Mouse (Mus musculus) heart, embryonic 13.5 days (tissue): ENCODE measurements around the gene Vmn2r11. TPM values are rescaled to one million over a fixed set of nuclear protein-coding genes. Genes with fewer than 3 reads are reported as not detected.
"Not testable (repeated sequence)": the region's sequence is repeated elsewhere in the genome, so short reads cannot be mapped to it uniquely, and the experiment has no call there.

ENCODE experiments used
- ATAC-seq: fragments of 200-750 bp; cut with Nextera tagmentation; 2 replicates; pipeline ENCODE4 v1.8.0; 2017; ENCODE audit warnings: moderate TSS enrichment; ENCODE audit not compliant: insufficient number of reproducible peaks, low FRiP score, low TSS enrichment; ENCODE audit errors: extremely low read depth
- H3K27ac ChIP-seq: fragments of 300-500 bp; sonication (generic); replicated peaks from 2 replicates; pipeline ENCODE4 v1.5.1; 2015; ENCODE audit warnings: moderate library complexity, mild to moderate bottlenecking, inconsistent platforms
- H3K27me3 ChIP-seq: fragments of 300-500 bp; sonication (generic); replicated peaks from 2 replicates; pipeline ENCODE4 v1.6.1; 2015; ENCODE audit warnings: mild to moderate bottlenecking, inconsistent platforms
- H3K36me3 ChIP-seq: fragments of 300-500 bp; sonication (generic); 2 replicates; pipeline ENCODE4 v1.6.1; 2015; ENCODE audit warnings: mild to moderate bottlenecking, inconsistent platforms
- H3K4me1 ChIP-seq: fragments of 300-500 bp; sonication (generic); 2 replicates; pipeline ENCODE4 v1.6.1; 2015; ENCODE audit warnings: inconsistent platforms
- H3K4me2 ChIP-seq: fragments of 300-500 bp; sonication (generic); 2 replicates; pipeline ENCODE4 v1.6.1; 2015; ENCODE audit warnings: inconsistent platforms, mild to moderate bottlenecking, moderate library complexity
- H3K4me3 ChIP-seq: fragments of 300-500 bp; sonication (generic); 2 replicates; pipeline ENCODE4 v1.5.1; 2015; ENCODE audit warnings: moderate library complexity, mild to moderate bottlenecking, inconsistent platforms
- H3K9ac ChIP-seq: fragments of 300-500 bp; sonication (generic); 2 replicates; pipeline ENCODE4 v1.6.1; 2015; ENCODE audit warnings: inconsistent platforms, mild to moderate bottlenecking, moderate library complexity
- H3K9me3 ChIP-seq: fragments of 300-500 bp; sonication (generic); 2 replicates; pipeline ENCODE4 v1.6.1; 2016; ENCODE audit warnings: inconsistent platforms
- WGBS: fragments of 180-500 bp; shearing (Covaris S2); methylation state at CpG from one replicate; pipeline ENCODE4 v1.1.7; 2015; ENCODE audit warnings: mixed read lengths; 5-methylcytosine and 5-hydroxymethylcytosine counted together
- polyA plus RNA-seq: library from polyadenylated mRNA; unstranded; fragments of >200 nt; fragmentation: Nextera tagmentation; extraction: Ambion mirVana; gene quantifications from 2 replicates; pipeline ENCODE4 v1.2.1, GENCODE M21; 2015

The Vmn2r11 gene
- polyA plus RNA-seq: not detected in 2 replicates

- not testable (repeated sequence) for H3K4me3 ChIP-seq, H3K36me3 ChIP-seq, H3K4me2 ChIP-seq, H3K27ac ChIP-seq, H3K9ac ChIP-seq, ATAC-seq, H3K4me1 ChIP-seq, H3K27me3 ChIP-seq
- 0 out of 2 replicates have a peak, but pooled peaks cover 19% of the 10 kb centered on the region for H3K9me3 ChIP-seq
- 74% methylated on average over 3 of the region's 3 CpGs for WGBS
Observed at GRCm38 (mm10) chr5:109059469-109059868, at the start of gene Vmn2r11. Vmn2r11 (minus strand) TSS chr5:109059569.

- H3K4me1 ChIP-seq, H3K9me3 ChIP-seq, H3K27me3 ChIP-seq, H3K4me3 ChIP-seq, H3K9ac ChIP-seq, H3K36me3 ChIP-seq, H3K4me2 ChIP-seq, ATAC-seq, H3K27ac ChIP-seq: not testable (repeated sequence)
- WGBS: 69% methylated on average over 5 of the region's 5 CpGs
Observed at GRCm38 (mm10) chr5:109097850-109098249, 38.5 kb upstream of the Vmn2r11 start, which contains the start of gene Vmn2r12. Vmn2r12 (minus strand) TSS chr5:109097950.

- not testable (repeated sequence) for H3K4me3 ChIP-seq, H3K27me3 ChIP-seq, H3K27ac ChIP-seq, H3K9ac ChIP-seq, H3K36me3 ChIP-seq, H3K4me1 ChIP-seq, ATAC-seq, H3K9me3 ChIP-seq, H3K4me2 ChIP-seq
- 67% methylated on average over 3 of the region's 3 CpGs for WGBS
Observed at GRCm38 (mm10) chr5:109096482-109096881, 37.1 kb upstream of the Vmn2r11 start.

DNA sequence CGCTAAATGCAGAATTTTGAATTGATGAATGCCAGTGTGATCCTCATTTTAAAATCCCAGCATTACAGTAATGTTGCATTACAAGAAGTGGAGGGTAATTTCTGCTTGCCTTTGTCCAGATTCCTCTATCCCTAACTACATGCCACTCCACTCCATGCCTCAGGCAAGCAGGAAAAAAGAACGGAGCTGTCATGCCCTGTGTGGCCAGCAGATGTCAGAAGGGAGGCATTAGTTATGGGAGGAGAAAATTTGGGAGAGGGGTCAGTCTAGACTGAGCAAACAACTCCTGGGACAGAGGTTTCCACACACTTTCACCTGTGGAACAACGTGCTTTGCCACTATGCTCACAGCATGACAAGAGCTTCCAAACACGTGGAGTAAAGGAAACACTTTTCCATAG, 12.6 kb upstream of the Vmn2r11 start:
- ATAC-seq, H3K9ac ChIP-seq: not testable (repeated sequence)
- WGBS: 29% methylated on average over 4 of the region's 4 CpGs

DNA sequence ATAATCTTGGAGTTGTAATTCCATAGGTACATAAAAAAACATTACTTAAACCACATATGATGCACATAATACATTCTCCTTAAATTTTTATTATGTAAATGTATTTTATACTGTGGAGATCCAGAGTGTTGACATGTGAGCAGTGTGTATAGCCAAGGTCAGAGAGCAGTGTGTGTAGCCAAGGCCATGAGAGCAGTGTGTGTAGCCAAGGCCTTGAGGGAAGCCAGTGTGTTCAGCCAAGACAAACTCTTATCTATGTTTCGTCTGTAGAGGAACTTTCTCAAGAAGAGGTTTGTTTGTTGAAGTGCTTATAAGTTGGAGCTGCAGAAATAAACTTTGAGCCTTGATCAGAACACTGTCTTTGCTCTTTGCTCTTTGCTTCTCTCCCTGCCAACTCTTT, 4.1 kb downstream of the Vmn2r11 start:
- ATAC-seq: no peak
- Histone ChIP-seq H3K4me1 (no peaks in the 10 kb centered on the region), H3K27ac (no peak overlapping the region), H3K27me3 (no peaks in the 10 kb centered on the region), H3K4me3 (no peak overlapping the region), H3K9ac (no peak overlapping the region), H3K9me3 (0 out of 2 replicates have a peak, but pooled peaks cover 7% of the 10 kb centered on the region), H3K36me3 (no peaks in the 10 kb centered on the region), H3K4me2 (no peak overlapping the region)
- 48% methylated on average over 1 of the region's 1 CpGs for WGBS

More for the DNA sequence above, 12.6 kb upstream of the Vmn2r11 start:
- H3K4me1 ChIP-seq, H3K9me3 ChIP-seq, H3K36me3 ChIP-seq, H3K27ac ChIP-seq, H3K27me3 ChIP-seq, H3K4me3 ChIP-seq, H3K4me2 ChIP-seq: not testable (repeated sequence)

- H3K4me3 ChIP-seq: no peak overlapping the region
- H3K9me3 ChIP-seq: peaks cover 11% of the 10 kb centered on the region; the same call in 1 of the 2 replicates
- no peaks in the 10 kb centered on the region for H3K36me3 ChIP-seq
- ATAC-seq: no peak
- H3K4me1 ChIP-seq: no peaks in the 10 kb centered on the region
- H3K27me3 ChIP-seq: no peaks in the 10 kb centered on the region
- H3K4me2 ChIP-seq: no peak overlapping the region
- H3K27ac ChIP-seq: no peak overlapping the region
- H3K9ac ChIP-seq: no peak overlapping the region
Observed at GRCm38 (mm10) chr5:109032591-109032990, 26.8 kb downstream of the Vmn2r11 start.

DNA sequence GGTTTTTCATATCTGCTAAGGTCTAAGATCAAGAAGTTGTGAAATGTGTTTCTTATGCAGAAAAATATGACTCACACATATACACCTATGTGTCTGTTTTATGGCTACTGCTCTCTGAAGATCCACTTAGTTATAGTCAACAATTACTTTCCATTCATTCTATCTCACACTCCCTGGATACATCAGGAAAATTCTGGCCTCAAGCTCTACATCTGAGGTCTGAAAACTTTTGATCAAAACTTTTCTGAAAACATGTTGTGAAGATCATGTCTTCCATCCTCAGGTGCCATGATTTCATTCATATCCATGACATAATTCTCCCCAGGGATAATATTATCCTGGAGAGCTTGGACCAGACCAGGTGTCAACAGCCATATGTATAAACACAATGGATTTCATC, 52.9 kb downstream of the Vmn2r11 start, which contains the start of gene Vmn2r10:
Vmn2r10 (minus strand) TSS at position 101 of the 400 bp plus-strand sequence.
- not testable (repeated sequence) for H3K4me2 ChIP-seq, H3K9me3 ChIP-seq, H3K27ac ChIP-seq, H3K4me1 ChIP-seq, ATAC-seq, H3K36me3 ChIP-seq, H3K27me3 ChIP-seq, H3K9ac ChIP-seq, H3K4me3 ChIP-seq

Other genes starting within 250 kb of the Vmn2r11 start
- gene Vmn2r9, start 207.0 kb downstream of the Vmn2r11 start, polyA plus RNA-seq: not detected in 2 replicates
- not detected in 2 replicates for gene Vmn2r10, start 53.0 kb downstream of the Vmn2r11 start, polyA plus RNA-seq
- not detected in 2 replicates for gene Vmn2r12, start 38.4 kb upstream of the Vmn2r11 start, polyA plus RNA-seq
- not detected in 2 replicates for gene Vmn2r13, start 132.6 kb upstream of the Vmn2r11 start, polyA plus RNA-seq
- not detected in 2 replicates for gene Vmn2r14, start 165.1 kb upstream of the Vmn2r11 start, polyA plus RNA-seq
- gene Vmn2r15, start 238.1 kb upstream of the Vmn2r11 start, polyA plus RNA-seq: not detected in 2 replicates